Mouse (Mus musculus) olfactory bulb, adult 2 months (tissue): ENCODE data around the gene Pde1a.

Source experiments
- CTCF ChIP-seq: fragments of 200-500 bp; IDR thresholded peaks from 2 replicates; pipeline ENCODE4 v1.5.1; 2012; ENCODE audit warnings: low read depth, mild to moderate bottlenecking, low read length, moderate library complexity; ENCODE audit not compliant: insufficient read depth
- POLR2A ChIP-seq: fragments of 200-500 bp; IDR thresholded peaks from 2 replicates; pipeline ENCODE4 v1.6.1; 2012; ENCODE audit warnings: mild to moderate bottlenecking, low read depth, low read length, moderate library complexity; ENCODE audit not compliant: insufficient read depth

GRCm38 (mm10) chr2:79898522-79898921 lies 230.7 kb downstream of the Pde1a start:
- TF ChIP-seq CTCF (no peak), POLR2A (no peak)
